Mouse (Mus musculus) liver, embryonic 13.5 days (tissue): ENCODE measurements at regions not wholly inside any gene's neighbourhood (a gene's known extent, or its start where the extent isn't known, plus 50 kb on each side); places are given as distances from the start of the nearest gene placed in this dataset.
"Not testable (repeated sequence)": the region's sequence is repeated elsewhere in the genome, so short reads cannot be mapped to it uniquely, and the experiment has no call there.

Source experiments
- ATAC-seq: fragments of 200-750 bp; cut with Nextera tagmentation; 2 replicates; pipeline ENCODE4 v1.8.0; 2017; ENCODE audit warnings: low read depth, mild to moderate bottlenecking, moderate number of reproducible peaks, moderate library complexity
- DNase-seq: peaks from one replicate; pipeline ENCODE4 v3.0.0; 2022
- H3K27ac ChIP-seq: fragments of 300-500 bp; sonication (generic); 2 replicates; pipeline ENCODE4 v1.5.1; 2015; ENCODE audit warnings: moderate library complexity, mild to moderate bottlenecking, inconsistent platforms
- H3K27me3 ChIP-seq: fragments of 300-500 bp; sonication (generic); 2 replicates; pipeline ENCODE4 v1.6.1; 2015; ENCODE audit warnings: mild to moderate bottlenecking, inconsistent platforms
- H3K36me3 ChIP-seq: fragments of 300-500 bp; sonication (generic); 2 replicates; pipeline ENCODE4 v1.6.1; 2015; ENCODE audit warnings: mild to moderate bottlenecking, inconsistent platforms
- H3K4me1 ChIP-seq: fragments of 300-500 bp; sonication (generic); replicated peaks from 2 replicates; pipeline ENCODE4 v1.6.1; 2015; ENCODE audit warnings: inconsistent platforms
- H3K4me2 ChIP-seq: fragments of 300-500 bp; sonication (generic); 2 replicates; pipeline ENCODE4 v1.6.1; 2015; ENCODE audit warnings: inconsistent platforms, mild to moderate bottlenecking, moderate library complexity
- H3K4me3 ChIP-seq: fragments of 300-500 bp; sonication (generic); replicated peaks from 2 replicates; pipeline ENCODE4 v1.5.1; 2015; ENCODE audit warnings: mild to moderate bottlenecking, inconsistent platforms
- H3K9ac ChIP-seq: fragments of 300-500 bp; sonication (generic); 2 replicates; pipeline ENCODE4 v1.6.1; 2015; ENCODE audit warnings: mild to moderate bottlenecking, inconsistent platforms
- H3K9me3 ChIP-seq: fragments of 300-500 bp; sonication (generic); replicated peaks from 2 replicates; pipeline ENCODE4 v1.6.1; 2016; ENCODE audit warnings: inconsistent platforms
- WGBS: fragments of 180-500 bp; shearing (Covaris S2); methylation state at CpG from one replicate; pipeline ENCODE4 v1.1.7; 2015; ENCODE audit not compliant: insufficient replicate concordance; 5-methylcytosine and 5-hydroxymethylcytosine counted together

DNA sequence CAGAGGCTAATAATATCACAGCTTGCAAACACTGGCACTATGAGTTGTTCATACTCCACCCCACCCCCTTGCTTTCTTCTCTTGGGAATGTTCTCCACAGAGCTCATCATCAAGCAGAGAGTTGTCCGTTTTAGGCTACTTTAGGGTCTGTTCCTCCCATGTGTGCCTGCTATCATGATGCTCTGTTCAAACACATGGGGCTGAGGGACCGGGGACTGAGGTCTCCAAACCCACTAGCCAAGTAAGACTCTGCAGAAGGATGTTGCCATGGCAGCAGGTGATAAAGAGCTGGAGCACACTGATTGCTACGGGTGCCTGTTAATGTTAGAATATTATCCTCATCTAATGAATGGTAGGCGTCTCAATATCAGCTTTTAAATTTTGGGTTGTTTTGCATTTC is 173.7 kb upstream of the Tsc22d2 start:
- H3K36me3 ChIP-seq = no peaks in the 10 kb centered on the region
- WGBS = 65% methylated on average over 4 of the region's 4 CpGs
- H3K4me1 ChIP-seq = no peaks in the 10 kb centered on the region
- no peak overlapping the region for H3K9ac ChIP-seq
- no peaks in the 10 kb centered on the region for H3K27me3 ChIP-seq
- H3K4me3 ChIP-seq = no peak overlapping the region
- no peak for DNase-seq
- no peaks in the 10 kb centered on the region for H3K9me3 ChIP-seq
- H3K27ac ChIP-seq = no peak overlapping the region
- ATAC-seq = no peak
- no peak overlapping the region for H3K4me2 ChIP-seq

DNA sequence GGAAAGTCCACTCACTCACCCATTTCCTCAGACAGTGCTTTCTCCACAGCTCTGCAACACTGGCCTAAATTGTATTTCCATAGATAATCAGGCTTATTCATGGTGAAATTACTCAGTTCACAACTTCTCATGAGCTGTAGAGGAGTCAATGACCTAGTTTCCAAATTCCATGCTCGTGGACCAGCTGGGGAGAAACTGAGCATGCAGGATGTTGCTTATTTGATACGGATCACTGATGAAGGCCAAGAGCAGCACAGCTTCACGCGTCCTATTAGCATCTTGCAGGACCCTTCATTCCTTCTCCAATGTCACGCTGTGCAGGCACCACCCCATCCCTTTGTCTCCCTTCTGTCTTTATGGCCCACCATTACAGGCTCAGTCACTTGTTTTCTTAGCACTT is 169.2 kb upstream of the Tsc22d2 start:
- Histone ChIP-seq H3K4me3 (no peak overlapping the region), H3K36me3 (no peaks in the 10 kb centered on the region), H3K27me3 (no peaks in the 10 kb centered on the region), H3K9ac (no peak overlapping the region), H3K27ac (no peak overlapping the region), H3K4me1 (no peaks in the 10 kb centered on the region), H3K4me2 (no peak overlapping the region), H3K9me3 (no peaks in the 10 kb centered on the region)
- ATAC-seq = no peak
- 44% methylated on average over 5 of the region's 5 CpGs for WGBS
- DNase-seq = no peak

- WGBS = 61% methylated on average over 2 of the region's 2 CpGs
- Histone ChIP-seq H3K36me3 (no peaks in the 10 kb centered on the region), H3K4me2 (no peak overlapping the region), H3K27me3 (no peaks in the 10 kb centered on the region), H3K9me3 (no peaks in the 10 kb centered on the region), H3K9ac (no peak overlapping the region), H3K27ac (no peak overlapping the region), H3K4me3 (no peak overlapping the region), H3K4me1 (no peaks in the 10 kb centered on the region)
- ATAC-seq (no peak), DNase-seq (no peak)
Observed at GRCm38 (mm10) chr3:58247989-58248388, 166.5 kb upstream of the Tsc22d2 start.

DNA sequence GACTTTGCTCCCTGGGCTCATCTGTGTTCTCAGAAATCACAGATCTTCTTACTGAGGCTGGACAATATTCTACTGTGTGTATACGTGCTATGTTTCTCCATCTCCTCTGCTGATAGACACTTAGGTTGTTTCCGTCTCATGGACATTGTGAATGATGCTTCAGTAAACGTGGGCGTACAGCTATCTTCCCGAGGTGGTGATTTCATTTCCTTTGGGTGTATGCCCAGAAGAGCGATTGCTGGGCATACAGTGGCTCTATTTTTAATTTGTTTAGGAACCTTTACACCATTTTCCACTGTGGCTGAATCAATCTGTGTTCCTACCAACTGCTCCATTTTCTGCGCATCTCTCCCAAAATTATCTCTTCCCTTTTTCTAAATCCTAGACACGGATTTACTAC is 160.6 kb upstream of the Tsc22d2 start:
- H3K27ac ChIP-seq = no peak overlapping the region
- ATAC-seq (no peak), DNase-seq (no peak)
- no peak overlapping the region for H3K9ac ChIP-seq
- WGBS = 63% methylated on average over 8 of the region's 8 CpGs
- H3K36me3 ChIP-seq = no peaks in the 10 kb centered on the region
- no peak overlapping the region for H3K4me3 ChIP-seq
- no peak overlapping the region for H3K4me2 ChIP-seq
- H3K4me1 ChIP-seq = no peaks in the 10 kb centered on the region
- H3K27me3 ChIP-seq = no peaks in the 10 kb centered on the region
- no peaks in the 10 kb centered on the region for H3K9me3 ChIP-seq

DNA sequence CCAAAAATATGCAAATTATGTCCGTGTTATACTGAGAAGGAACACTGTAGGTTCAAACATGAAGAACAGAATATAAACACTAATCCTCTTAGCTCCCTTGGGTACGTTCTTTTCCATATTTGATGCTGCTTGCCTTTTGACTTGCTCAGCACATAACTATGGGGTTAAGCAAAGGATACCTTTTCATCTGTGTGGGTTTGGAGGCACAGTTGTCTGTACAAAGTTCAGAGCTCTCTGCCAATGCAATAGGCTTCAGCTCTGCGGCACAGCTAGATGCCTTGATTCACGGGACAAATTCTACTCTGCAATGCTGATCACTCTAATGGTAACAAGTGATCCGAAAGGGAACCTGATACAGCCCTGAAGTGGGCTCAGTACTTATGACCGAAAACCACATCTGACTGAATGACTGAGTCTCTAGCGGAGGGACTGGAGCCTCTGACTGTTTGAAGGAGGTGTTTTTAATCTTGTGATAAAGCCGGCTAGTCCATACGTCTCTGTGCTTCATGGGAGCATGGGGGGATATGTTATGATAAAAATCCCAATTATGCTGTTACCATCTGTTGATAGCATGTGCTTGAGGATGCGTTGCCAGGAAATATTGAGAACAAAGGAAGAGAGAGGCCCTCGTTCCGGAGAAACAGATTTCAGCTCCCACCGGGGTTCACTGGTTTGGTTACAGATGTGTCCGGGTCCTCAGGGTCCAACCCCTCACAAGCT is 146.7 kb upstream of the Tsc22d2 start:
- Histone ChIP-seq H3K27me3 (no peaks in the 10 kb centered on the region), H3K9ac (no peak overlapping the region), H3K4me1 (no peaks in the 10 kb centered on the region), H3K36me3 (no peaks in the 10 kb centered on the region), H3K4me2 (no peak overlapping the region), H3K27ac (no peak overlapping the region), H3K4me3 (no peak overlapping the region), H3K9me3 (no peaks in the 10 kb centered on the region)
- 68% methylated on average over 14 of the region's 14 CpGs for WGBS
- DNase-seq (no peak), ATAC-seq (no peak)

- H3K9me3 ChIP-seq, H3K27ac ChIP-seq, ATAC-seq, DNase-seq, H3K36me3 ChIP-seq, H3K9ac ChIP-seq, H3K4me1 ChIP-seq, H3K4me3 ChIP-seq, H3K4me2 ChIP-seq, H3K27me3 ChIP-seq: not testable (repeated sequence)
- no CpG with 5 or more reads among the region's 4 CpGs for WGBS
Observed at GRCm38 (mm10) chr3:58271441-58271840, 143.1 kb upstream of the Tsc22d2 start.

GRCm38 (mm10) chr3:58281291-58281690 is 133.2 kb upstream of the Tsc22d2 start:
- no peaks in the 10 kb centered on the region for H3K9me3 ChIP-seq
- WGBS = 64% methylated on average over 6 of the region's 6 CpGs
- ATAC-seq = no peak
- H3K27me3 ChIP-seq = no peaks in the 10 kb centered on the region
- no peaks in the 10 kb centered on the region for H3K36me3 ChIP-seq
- H3K4me2 ChIP-seq = no peak overlapping the region
- H3K4me1 ChIP-seq = no peaks in the 10 kb centered on the region
- no peak for DNase-seq
- H3K27ac ChIP-seq = no peak overlapping the region
- no peak overlapping the region for H3K4me3 ChIP-seq
- no peak overlapping the region for H3K9ac ChIP-seq

GRCm38 (mm10) chr3:58284371-58284770 is 130.1 kb upstream of the Tsc22d2 start:
- not testable (repeated sequence) for H3K9me3 ChIP-seq, H3K36me3 ChIP-seq, H3K4me3 ChIP-seq, DNase-seq, H3K9ac ChIP-seq, ATAC-seq, H3K4me1 ChIP-seq, H3K27ac ChIP-seq, H3K27me3 ChIP-seq, H3K4me2 ChIP-seq
- 34% methylated on average over 1 of the region's 1 CpGs for WGBS

DNA sequence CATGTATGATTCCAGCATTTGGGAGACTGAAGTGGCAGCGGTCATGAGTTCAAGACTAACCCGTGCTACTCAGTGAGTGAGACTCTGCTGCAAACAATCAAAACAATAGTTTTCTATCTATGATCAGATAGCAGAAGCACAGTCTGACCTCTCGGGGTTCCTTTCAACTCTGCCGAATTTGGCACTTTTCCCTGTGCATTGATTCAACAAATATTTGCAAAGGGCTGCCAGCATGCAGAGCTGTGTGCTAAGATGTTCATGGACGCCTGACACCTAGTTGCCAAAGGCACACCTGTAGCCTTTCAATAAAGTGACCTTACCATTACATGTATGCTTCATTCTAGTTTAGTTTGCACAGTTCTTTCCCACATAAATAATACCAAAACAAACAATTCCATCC is 118.7 kb upstream of the Tsc22d2 start:
- Histone ChIP-seq H3K27ac (no peak overlapping the region), H3K4me2 (no peak overlapping the region), H3K27me3 (no peaks in the 10 kb centered on the region), H3K9ac (no peak overlapping the region), H3K9me3 (no peaks in the 10 kb centered on the region), H3K36me3 (no peaks in the 10 kb centered on the region), H3K4me1 (no peaks in the 10 kb centered on the region), H3K4me3 (no peak overlapping the region)
- peak; percentile 20; the same call in 1 of the 2 replicates for ATAC-seq
- 56% methylated on average over 5 of the region's 5 CpGs for WGBS
- no peak for DNase-seq

DNA sequence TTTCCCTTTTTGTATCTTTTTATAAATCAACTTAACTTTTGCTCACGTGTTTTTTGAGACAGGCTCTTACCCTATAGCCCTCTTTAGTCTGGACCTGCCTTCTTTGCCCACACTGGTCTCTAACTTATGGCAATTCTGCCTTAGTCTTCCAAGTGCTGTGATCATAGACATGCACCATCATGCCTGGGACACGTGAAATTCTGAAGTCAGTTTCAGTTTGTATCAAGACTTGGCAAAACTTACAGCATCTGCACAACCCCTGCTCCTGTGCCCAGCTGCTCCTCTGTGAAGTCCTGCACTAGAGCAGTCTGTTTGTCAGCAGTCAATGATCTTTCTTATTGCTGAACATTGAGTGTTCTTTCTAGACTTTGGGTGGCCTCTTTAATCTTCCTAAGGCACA is 114.3 kb upstream of the Tsc22d2 start:
- no peak overlapping the region for H3K4me3 ChIP-seq
- 44% methylated on average over 2 of the region's 2 CpGs for WGBS
- DNase-seq (no peak), ATAC-seq (no peak)
- no peak overlapping the region for H3K4me2 ChIP-seq
- H3K36me3 ChIP-seq = no peaks in the 10 kb centered on the region
- H3K27ac ChIP-seq = no peak overlapping the region
- no peaks in the 10 kb centered on the region for H3K4me1 ChIP-seq
- H3K27me3 ChIP-seq = no peaks in the 10 kb centered on the region
- no peak overlapping the region for H3K9ac ChIP-seq
- H3K9me3 ChIP-seq = no peaks in the 10 kb centered on the region

GRCm38 (mm10) chr3:58300801-58301485 is 113.6 kb upstream of the Tsc22d2 start:
- 60% methylated on average over 5 of the region's 5 CpGs for WGBS
- Histone ChIP-seq H3K36me3 (no peaks in the 10 kb centered on the region), H3K27ac (no peak overlapping the region), H3K27me3 (no peaks in the 10 kb centered on the region), H3K9me3 (no peaks in the 10 kb centered on the region), H3K4me2 (no peak overlapping the region), H3K9ac (no peak overlapping the region), H3K4me1 (no peaks in the 10 kb centered on the region), H3K4me3 (no peak overlapping the region)
- no peak for DNase-seq
- no peak for ATAC-seq

DNA sequence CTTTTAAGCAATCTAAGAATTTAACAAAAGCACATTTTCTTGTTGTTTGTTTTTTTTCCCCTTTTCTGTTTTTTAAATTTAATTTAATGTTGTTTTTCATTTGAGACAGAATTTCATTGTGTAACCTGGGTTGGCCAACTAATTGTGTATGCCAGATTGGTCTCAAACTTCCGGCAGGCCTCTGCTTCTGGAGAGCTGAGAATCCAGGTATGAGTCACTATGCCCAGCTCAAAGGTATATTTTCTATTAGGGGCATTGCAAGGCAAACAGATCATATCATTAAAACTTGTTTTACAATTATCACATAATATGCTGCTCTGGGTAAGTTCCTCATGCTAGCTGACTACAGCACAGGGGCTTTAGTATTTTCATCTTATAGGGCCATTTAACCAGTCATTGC is 112.2 kb upstream of the Tsc22d2 start:
- WGBS = 77% methylated on average over 1 of the region's 1 CpGs
- ATAC-seq (no peak), DNase-seq (no peak)
- H3K4me2 ChIP-seq = no peak overlapping the region
- no peaks in the 10 kb centered on the region for H3K27me3 ChIP-seq
- H3K9ac ChIP-seq = no peak overlapping the region
- H3K27ac ChIP-seq = no peak overlapping the region
- H3K4me1 ChIP-seq = no peaks in the 10 kb centered on the region
- H3K36me3 ChIP-seq = no peaks in the 10 kb centered on the region
- no peaks in the 10 kb centered on the region for H3K9me3 ChIP-seq
- H3K4me3 ChIP-seq = no peak overlapping the region
